Mouse (Mus musculus) myocyte (in vitro differentiated cells): ENCODE measurements around the gene Ctf2. TPM values are rescaled to one million over a fixed set of nuclear protein-coding genes. Genes with fewer than 3 reads are reported as not detected.

Experiments used
- H3K27me3 ChIP-seq: one replicate; pipeline ENCODE4 v1.6.1; 2011; ENCODE audit not compliant: control insufficient read depth, insufficient read depth, insufficient read length
- H3K36me3 ChIP-seq: one replicate; pipeline ENCODE4 v1.6.1; 2011; ENCODE audit not compliant: control insufficient read depth, insufficient read depth
- H3K4me2 ChIP-seq: one replicate; pipeline ENCODE4 v1.6.1; 2011; ENCODE audit warnings: low read depth, control low read depth
- H3K4me3 ChIP-seq: one replicate; pipeline ENCODE4 v1.5.1; 2011; ENCODE audit warnings: mild to moderate bottlenecking, control low read depth, moderate library complexity
- H3K79me2 ChIP-seq: one replicate; pipeline ENCODE4 v1.6.1; 2011; ENCODE audit not compliant: control insufficient read depth, insufficient read depth
- H3ac ChIP-seq: one replicate; pipeline ENCODE4 v1.6.1; 2011; ENCODE audit not compliant: control insufficient read depth, insufficient read length
- CEBPB ChIP-seq: IDR thresholded peaks from 2 replicates; pipeline ENCODE4 v1.6.1; 2011; ENCODE audit warnings: mild to moderate bottlenecking, moderate library complexity; ENCODE audit not compliant: poor library complexity, insufficient read depth, severe bottlenecking
- E2F4 ChIP-seq: IDR thresholded peaks from one replicate; pipeline ENCODE4 v1.6.1; 2011; ENCODE audit warnings: mild to moderate bottlenecking, control low read depth, moderate library complexity; ENCODE audit not compliant: insufficient read depth
- MAX ChIP-seq: IDR thresholded peaks from one replicate; pipeline ENCODE4 v1.6.1; 2011; ENCODE audit warnings: low read depth, mild to moderate bottlenecking, control low read depth
- MYOD1 ChIP-seq, 3 experiments: IDR thresholded peaks; one replicate each; pipeline ENCODE4 v1.6.1; 2011; ENCODE audit warnings: control low read depth in 2 of 3, low read depth in 2 of 3, mild to moderate bottlenecking in 2 of 3, moderate library complexity in 1 of 3; ENCODE audit not compliant: insufficient read length in 2 of 3, control insufficient read depth in 1 of 3
- MYOG ChIP-seq, 3 experiments: IDR thresholded peaks; one replicate each; pipeline ENCODE4 v1.6.1; 2011; ENCODE audit warnings: control low read depth in 2 of 3, low read depth in 2 of 3, mild to moderate bottlenecking in 2 of 3; ENCODE audit not compliant: insufficient read length in 2 of 3, control insufficient read depth in 1 of 3, insufficient read depth in 1 of 3
- POLR2A ChIP-seq: IDR thresholded peaks from one replicate; pipeline ENCODE4 v1.6.1; 2011; ENCODE audit warnings: low read depth, mild to moderate bottlenecking, control low read depth, moderate library complexity; ENCODE audit not compliant: insufficient read length
- POLR2AphosphoS2 ChIP-seq: IDR thresholded peaks from one replicate; pipeline ENCODE4 v1.6.1; 2011; ENCODE audit warnings: low read depth, control low read depth; ENCODE audit not compliant: insufficient read length
- REST ChIP-seq: IDR thresholded peaks from one replicate; pipeline ENCODE4 v1.6.1; 2011; ENCODE audit warnings: mild to moderate bottlenecking, control low read depth, moderate library complexity; ENCODE audit not compliant: insufficient read depth, insufficient read length
- SRF ChIP-seq: IDR thresholded peaks from one replicate; pipeline ENCODE4 v1.6.1; 2011; ENCODE audit warnings: low read depth; ENCODE audit not compliant: control insufficient read depth, insufficient read length
- TCF12 ChIP-seq: IDR thresholded peaks from one replicate; pipeline ENCODE4 v1.6.1; 2011; ENCODE audit warnings: mild to moderate bottlenecking, control low read depth; ENCODE audit not compliant: poor library complexity, insufficient read depth, severe bottlenecking
- TCF3 ChIP-seq: IDR thresholded peaks from one replicate; pipeline ENCODE4 v1.6.1; 2011; ENCODE audit warnings: low read depth, control low read depth; ENCODE audit not compliant: insufficient read length
- USF1 ChIP-seq: IDR thresholded peaks from one replicate; pipeline ENCODE4 v1.6.1; 2011; ENCODE audit warnings: low read depth, mild to moderate bottlenecking, control low read depth, moderate library complexity
- polyA plus RNA-seq: library from polyadenylated mRNA; unstranded; fragments of >200 nt; fragmentation: generic; extraction: Trizol; gene quantifications from one replicate; pipeline ENCODE4 v1.2.1, GENCODE M21; 2012; ENCODE audit warnings: missing spikeins

The Ctf2 gene
- polyA plus RNA-seq, 1 experiment: 0.14 TPM

DNA sequence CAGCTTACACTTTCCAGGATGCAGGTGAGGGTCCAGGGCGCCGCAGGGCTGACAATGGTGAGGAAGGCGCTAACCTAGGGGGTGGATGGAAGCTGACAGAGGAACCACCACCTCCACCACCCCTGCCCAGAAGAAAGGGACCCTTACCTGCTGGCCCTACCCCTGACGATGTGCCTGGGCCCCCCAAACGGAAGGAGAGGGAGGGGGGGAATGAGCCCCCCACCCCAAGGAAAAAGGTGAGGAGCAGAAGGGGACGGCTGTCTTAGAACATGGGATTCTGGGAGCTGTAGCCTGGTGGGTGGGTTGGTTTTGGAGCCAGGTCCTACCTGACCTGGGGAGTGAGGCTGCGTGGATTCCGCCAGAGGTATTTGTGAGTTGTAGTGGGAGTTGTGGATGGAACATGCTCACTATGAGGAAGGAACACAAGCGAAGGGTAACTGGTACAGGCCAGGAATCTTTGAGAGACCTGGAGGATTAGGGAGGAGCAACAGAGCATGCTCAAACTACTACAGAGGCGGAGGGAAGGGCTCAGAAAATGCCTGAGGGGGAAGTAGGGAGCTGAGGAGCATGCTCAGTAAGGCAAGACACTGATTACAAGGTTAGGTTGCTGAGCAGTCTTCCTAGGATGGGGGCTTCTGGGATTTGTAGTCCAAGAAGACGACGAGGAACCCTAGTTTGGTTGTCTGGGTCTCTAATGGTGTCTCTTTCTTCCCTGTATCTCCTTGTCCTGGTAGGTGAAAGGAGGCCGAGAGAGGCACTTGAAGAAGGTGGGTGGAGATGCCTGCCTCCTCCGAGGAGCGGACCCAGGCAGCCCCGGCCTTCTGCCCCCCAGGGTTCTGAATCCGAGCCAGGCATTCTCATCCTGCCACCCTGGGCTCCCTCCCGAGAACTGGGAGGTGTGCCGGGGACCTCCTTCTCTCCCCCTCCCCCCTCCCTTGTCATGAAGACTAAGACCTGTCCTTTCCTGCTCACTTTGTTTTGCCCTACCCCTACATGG lies 18.5 kb upstream of the Ctf2 start:
- no peak overlapping the region for H3K4me2 ChIP-seq
- TF ChIP-seq REST (no peak), TCF12 (no peak), CEBPB (no peak), SRF (no peak), USF1 (no peak), MYOD1 (IDR thresholded peaks at IDR 0.05; ENCODE audit: control insufficient read depth in 1 of 3, insufficient read length in 2 of 3, low read depth in 2 of 3) (no peak), E2F4 (no peak), MAX (no peak), POLR2AphosphoS2 (no peak)
- H3K36me3 ChIP-seq: peaks cover 10% of the 10 kb centered on the region
- H3K27me3 ChIP-seq: no peaks in the 10 kb centered on the region
- H3K4me3 ChIP-seq: no peak overlapping the region
- H3K79me2 ChIP-seq: no peaks in the 10 kb centered on the region
- H3ac ChIP-seq: no peak overlapping the region

DNA sequence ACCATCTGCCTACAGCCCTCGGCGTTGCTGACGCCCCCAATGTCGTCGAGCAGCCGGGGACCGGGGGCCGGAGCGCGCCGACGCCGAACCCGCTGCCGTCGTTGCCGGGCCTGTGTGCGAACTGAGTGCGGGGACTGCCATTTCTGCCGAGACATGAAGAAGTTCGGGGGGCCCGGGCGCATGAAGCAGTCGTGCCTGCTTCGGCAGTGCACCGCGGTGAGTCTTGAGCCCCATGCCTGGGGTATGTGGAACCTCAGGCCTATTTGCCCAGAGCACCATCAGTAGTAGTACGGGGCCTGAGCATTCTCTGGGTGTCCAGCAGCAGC lies 16.2 kb upstream of the Ctf2 start:
- Histone ChIP-seq H3K36me3 (peaks cover 10% of the 10 kb centered on the region), H3K4me3 (no peak overlapping the region), H3K79me2 (no peaks in the 10 kb centered on the region), H3K27me3 (no peaks in the 10 kb centered on the region), H3K4me2 (no peak overlapping the region), H3ac (no peak overlapping the region)
- TF ChIP-seq E2F4: no peak
- TF ChIP-seq USF1: no peak
- TF ChIP-seq MYOG (IDR thresholded peaks at IDR 0.05; ENCODE audit: control insufficient read depth in 1 of 3, insufficient read depth in 1 of 3, insufficient read length in 2 of 3, low read depth in 2 of 3): no peak
- TF ChIP-seq MAX: no peak
- no peak for TF ChIP-seq CEBPB
- no peak for TF ChIP-seq POLR2AphosphoS2
- TF ChIP-seq TCF12: no peak
- no peak for TF ChIP-seq MYOD1 (IDR thresholded peaks at IDR 0.05; ENCODE audit: control insufficient read depth in 1 of 3, insufficient read length in 2 of 3, low read depth in 2 of 3)
- TF ChIP-seq REST: no peak
- TF ChIP-seq TCF3: no peak

GRCm38 (mm10) chr7:127747559-127748234 lies 15.7 kb upstream of the Ctf2 start:
- H3K4me3 ChIP-seq: peak overlapping the region; percentile 47
- no peaks in the 10 kb centered on the region for H3K79me2 ChIP-seq
- peak overlapping the region; percentile 61 for H3K4me2 ChIP-seq
- TF ChIP-seq MAX (no peak), TCF3 (no peak), SRF (no peak), MYOD1 (IDR thresholded peaks at IDR 0.05; ENCODE audit: control insufficient read depth in 1 of 3, insufficient read length in 2 of 3, low read depth in 2 of 3) (no peak), TCF12 (no peak), MYOG (IDR thresholded peaks at IDR 0.05; ENCODE audit: control insufficient read depth in 1 of 3, insufficient read depth in 1 of 3, insufficient read length in 2 of 3, low read depth in 2 of 3) (no peak), E2F4 (no peak), CEBPB (no peak), POLR2AphosphoS2 (no peak), POLR2A (no peak), REST (no peak), USF1 (no peak)
- H3K27me3 ChIP-seq: no peaks in the 10 kb centered on the region
- peaks cover 9% of the 10 kb centered on the region for H3K36me3 ChIP-seq
- peak overlapping the region; percentile 21 for H3ac ChIP-seq

DNA sequence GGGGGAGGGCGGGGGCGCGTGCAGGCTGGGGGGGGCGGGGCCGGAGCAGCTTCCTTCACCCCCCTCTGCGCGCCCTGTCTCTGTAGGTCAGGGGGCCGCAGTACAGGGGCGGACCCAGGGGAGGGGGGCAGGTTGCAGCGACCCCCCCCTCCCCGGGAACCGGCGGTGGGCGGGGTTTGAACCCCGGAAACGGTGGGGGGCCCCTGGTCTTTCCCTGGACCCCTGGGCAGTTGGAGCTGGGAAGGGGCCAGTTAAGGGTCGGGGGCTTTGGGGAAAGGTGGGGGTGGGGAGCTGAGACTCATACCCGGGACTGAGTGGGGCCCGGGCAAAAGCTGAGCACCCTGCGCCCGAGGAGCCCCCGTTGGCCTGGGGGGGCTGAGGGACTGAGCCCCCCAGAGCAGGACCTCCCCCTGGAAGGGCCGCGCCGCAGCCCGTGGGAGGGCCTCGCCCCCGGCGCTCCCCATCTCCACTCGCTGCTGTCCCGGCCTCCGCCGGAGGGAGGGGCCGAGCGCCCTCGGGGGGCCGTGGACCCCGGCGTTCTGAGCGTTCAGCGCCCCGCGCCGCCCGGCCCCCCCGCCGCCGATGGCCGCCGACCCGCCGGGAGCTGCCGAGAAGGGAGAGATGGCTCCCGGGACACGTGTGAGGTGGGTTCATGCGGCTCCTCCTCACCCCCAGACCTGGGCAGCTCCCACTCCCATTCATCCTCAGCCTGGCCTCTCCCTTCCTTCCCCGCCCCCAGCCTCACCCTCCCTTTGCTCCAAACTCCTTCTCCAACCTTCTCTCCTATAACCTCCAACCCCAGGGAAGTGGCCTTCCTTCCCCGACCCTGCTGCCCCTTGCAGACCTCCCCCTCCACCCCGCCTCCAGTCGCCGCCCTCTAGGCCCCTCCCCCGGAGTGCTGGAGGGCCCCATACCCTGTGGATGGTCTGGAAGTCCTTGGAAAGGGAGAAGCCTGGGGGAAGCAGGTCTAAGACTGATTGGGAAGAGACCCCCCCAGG lies 14.8 kb upstream of the Ctf2 start:
- TF ChIP-seq MYOD1 (IDR thresholded peaks at IDR 0.05; ENCODE audit: control insufficient read depth in 1 of 3, insufficient read length in 2 of 3, low read depth in 2 of 3): no peak
- no peak for TF ChIP-seq MAX
- no peak for TF ChIP-seq POLR2A
- no peak for TF ChIP-seq MYOG (IDR thresholded peaks at IDR 0.05; ENCODE audit: control insufficient read depth in 1 of 3, insufficient read depth in 1 of 3, insufficient read length in 2 of 3, low read depth in 2 of 3)
- no peak for TF ChIP-seq REST
- no peak for TF ChIP-seq SRF
- no peak for TF ChIP-seq POLR2AphosphoS2
- TF ChIP-seq TCF12: no peak
- no peak for TF ChIP-seq USF1
- no peak for TF ChIP-seq CEBPB
- no peak for TF ChIP-seq TCF3
- no peak for TF ChIP-seq E2F4
- Histone ChIP-seq H3K79me2 (no peaks in the 10 kb centered on the region), H3K4me2 (peak overlapping the region; percentile 61), H3ac (peak overlapping the region; percentile 21), H3K27me3 (no peaks in the 10 kb centered on the region), H3K4me3 (peak overlapping the region; percentile 47), H3K36me3 (peaks cover 5% of the 10 kb centered on the region)
